Mouse (Mus musculus) thymus, postnatal 14 days (tissue): ENCODE results near the gene Dennd1b.

Source experiments
- DNase-seq: peaks from one replicate; pipeline ENCODE4 v3.0.0; 2021

Gene Dennd1b

DNA sequence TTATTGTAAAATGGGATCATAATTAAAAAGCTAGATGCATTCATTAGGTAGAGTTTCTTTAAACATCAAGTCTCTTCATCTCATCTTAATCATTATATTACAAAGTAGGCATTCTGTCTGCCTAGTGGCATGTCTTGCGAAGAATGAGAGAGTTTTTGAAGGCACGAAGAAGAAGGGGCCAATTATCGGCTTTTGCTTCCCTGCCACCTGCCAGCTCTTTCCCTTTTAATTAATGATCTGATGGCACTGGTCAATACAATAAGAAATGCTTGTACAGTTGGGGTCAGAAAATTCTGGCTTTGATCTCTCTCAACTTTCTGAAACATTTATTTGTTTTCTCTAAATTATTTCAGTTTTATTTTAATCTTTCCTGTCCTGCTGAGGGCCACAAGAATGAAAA, 127.5 kb downstream of the Dennd1b start:
- no peak for DNase-seq

DNA sequence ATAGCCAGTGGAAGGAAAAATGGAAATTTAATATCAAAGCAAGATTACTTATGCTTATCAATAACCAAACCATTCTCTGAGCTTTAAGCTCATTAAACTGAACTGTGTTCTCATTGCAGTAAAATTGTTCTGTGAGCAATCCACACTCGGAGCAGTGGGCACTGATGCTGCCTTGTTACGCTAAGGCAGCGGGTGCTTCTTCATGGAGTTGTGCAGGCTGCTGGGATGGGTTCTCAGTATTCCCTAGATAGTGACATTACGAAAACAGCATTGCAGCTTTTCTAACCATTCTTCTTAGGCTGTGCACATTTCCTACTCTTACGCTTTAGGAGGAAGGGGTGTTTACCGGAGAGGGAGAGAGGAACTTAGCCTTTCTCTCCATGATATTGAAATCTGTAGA, 128.5 kb downstream of the Dennd1b start:
- no peak for DNase-seq

DNA sequence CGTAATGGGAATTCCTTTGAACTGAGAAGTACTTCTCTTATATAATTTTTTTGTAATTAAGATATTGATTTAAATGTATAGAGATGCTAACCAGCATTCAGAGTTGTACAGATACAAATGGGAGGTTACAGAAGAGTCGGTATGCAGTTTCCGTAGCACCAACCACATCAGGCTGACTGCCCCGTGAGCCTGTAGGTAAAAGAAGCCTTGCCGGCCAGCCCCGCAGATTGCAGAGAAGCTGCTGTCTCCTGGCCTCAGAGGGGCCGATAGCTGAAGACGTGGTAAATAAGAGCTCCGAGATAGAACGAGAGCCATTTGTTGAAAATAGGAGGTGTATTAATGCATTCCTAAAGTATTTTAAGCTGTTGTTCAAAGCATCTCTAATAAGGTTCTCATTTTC, 128.9 kb downstream of the Dennd1b start:
- DNase-seq = no peak

DNA sequence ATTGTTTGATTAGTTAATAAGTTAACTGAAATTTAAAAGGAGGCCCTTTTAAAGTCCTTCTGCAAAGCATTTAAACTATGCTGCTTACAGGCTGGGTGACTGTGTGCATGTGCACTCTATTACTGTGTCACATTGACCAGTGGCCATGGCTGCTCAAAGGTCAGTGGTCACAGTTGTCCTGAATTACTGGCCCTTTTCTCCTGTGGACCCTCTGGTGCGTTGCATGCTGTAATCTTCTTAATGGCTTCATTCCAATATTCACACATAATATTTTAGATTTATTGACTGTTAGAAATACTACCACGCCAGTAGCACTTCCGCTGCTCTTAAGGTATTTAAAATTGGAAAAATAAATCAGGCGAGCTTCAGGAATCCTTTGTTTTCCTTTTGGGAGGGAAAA, 129.5 kb downstream of the Dennd1b start:
- DNase-seq = no peak

- no peak for DNase-seq
These were observed 133.1 kb downstream of the Dennd1b start for GRCm38 (mm10) chr1:139096369-139096768.

GRCm38 (mm10) chr1:139098088-139098487, 134.9 kb downstream of the Dennd1b start:
- no peak for DNase-seq

- no peak for DNase-seq
These were observed 138.5 kb downstream of the Dennd1b start for GRCm38 (mm10) chr1:139101725-139102124.

DNA sequence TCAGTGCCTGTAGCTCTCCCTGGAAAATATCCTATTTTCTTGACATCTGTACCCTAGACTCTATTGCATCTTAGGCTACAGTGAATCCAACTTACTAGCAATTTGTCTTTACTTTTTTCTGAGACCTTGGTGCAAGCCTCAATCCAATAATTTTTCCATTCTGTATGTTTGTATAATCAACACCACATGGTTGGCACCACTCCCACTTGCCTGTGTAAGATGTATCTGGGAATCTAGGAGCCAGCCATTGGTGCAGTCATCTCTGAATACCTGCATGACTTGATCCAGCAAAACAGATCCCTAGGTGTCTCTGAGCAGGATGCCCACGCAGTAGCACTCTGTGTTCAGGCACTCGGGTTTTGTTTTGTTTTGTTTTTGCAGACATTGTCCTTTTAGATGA, 145.0 kb downstream of the Dennd1b start:
- DNase-seq = no peak

DNA sequence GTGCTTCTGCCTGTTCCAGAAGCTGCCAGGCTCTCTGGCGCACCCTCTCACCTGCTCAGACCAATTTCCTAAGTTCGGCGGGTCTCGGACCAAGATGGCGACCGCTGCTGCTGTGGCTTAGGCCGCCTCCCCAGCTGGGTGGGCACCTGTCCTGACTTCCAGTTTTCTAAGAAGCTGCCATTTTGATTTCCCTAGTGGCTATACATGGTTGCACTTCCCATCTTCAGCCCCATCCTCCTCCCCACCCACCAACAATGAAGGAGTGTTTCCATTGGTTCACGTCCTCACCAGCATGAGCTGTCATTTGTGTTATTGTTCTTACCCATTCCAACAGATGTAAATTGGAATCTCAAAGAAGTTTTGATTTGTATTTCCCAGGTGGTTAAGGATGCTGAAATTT, 159.4 kb downstream of the Dennd1b start:
- DNase-seq = no peak

DNA sequence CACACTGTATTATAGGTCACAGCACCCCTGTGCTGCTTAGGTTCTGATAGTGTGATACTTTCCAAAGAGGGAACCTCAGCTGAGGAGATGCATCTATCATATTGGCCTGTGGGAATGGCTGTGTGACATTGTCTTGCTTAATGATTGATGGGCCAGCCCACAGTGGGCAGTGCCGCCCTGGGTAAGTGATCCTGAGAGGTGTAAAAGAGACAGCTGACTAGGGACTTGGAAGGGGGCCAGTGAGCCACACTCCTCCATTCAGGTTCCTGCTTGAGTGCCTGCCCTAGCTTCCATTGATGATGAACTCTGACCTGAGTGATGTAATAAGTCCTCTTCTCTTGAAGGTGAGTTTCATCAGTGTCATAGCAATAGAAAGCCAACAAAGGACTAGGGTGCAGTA, 176.4 kb downstream of the Dennd1b start:
- DNase-seq = no peak

- no peak for DNase-seq
These were observed 182.3 kb downstream of the Dennd1b start for GRCm38 (mm10) chr1:139145516-139145915.

DNA sequence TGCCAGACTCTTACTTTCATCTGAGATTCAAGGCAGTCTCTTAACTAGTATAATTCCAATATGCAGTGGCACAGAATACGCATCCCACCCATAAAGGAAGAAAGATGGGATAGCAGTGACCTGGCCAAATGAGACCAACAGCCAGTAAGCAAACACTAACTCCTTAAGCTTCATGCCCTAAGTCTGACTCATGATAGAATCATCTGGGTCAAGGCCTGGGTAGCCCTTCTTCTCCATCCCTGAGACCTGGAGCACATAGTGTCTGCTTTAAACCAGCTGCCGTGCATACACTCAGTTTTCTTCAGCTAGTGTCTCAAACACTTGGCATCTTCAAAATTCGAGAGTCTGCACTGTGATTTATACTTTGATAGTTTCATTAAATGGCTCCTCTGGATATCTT, 183.1 kb downstream of the Dennd1b start:
- no peak for DNase-seq

DNA sequence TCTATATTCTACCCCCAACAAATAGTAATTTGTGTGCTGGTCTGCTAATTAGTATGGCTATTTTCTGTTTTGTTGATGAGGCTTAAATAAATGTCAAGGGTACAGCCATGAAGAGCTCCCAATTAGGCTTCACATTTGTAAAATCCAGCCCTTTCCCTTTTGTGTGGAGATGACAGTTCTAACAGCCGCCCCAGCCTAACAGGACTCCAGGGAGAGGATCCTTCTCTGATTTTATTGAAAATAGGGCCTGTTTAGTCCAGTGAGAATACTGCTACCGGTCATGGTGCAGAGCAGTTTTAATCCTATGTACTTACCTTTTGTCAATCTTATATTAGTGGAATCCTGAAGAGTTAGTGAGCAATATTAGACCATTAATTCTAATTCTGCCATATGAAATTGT, 189.8 kb downstream of the Dennd1b start:
- DNase-seq = no peak

GRCm38 (mm10) chr1:139153493-139153892, 190.3 kb downstream of the Dennd1b start:
- no peak for DNase-seq

- peak; percentile 15 for DNase-seq
These were observed 193.2 kb downstream of the Dennd1b start for GRCm38 (mm10) chr1:139156397-139156796.

GRCm38 (mm10) chr1:139161619-139162018, 198.4 kb downstream of the Dennd1b start:
- no peak for DNase-seq

- DNase-seq = peak; percentile 24
These were observed 199.6 kb downstream of the Dennd1b start for GRCm38 (mm10) chr1:139162814-139163213.

DNA sequence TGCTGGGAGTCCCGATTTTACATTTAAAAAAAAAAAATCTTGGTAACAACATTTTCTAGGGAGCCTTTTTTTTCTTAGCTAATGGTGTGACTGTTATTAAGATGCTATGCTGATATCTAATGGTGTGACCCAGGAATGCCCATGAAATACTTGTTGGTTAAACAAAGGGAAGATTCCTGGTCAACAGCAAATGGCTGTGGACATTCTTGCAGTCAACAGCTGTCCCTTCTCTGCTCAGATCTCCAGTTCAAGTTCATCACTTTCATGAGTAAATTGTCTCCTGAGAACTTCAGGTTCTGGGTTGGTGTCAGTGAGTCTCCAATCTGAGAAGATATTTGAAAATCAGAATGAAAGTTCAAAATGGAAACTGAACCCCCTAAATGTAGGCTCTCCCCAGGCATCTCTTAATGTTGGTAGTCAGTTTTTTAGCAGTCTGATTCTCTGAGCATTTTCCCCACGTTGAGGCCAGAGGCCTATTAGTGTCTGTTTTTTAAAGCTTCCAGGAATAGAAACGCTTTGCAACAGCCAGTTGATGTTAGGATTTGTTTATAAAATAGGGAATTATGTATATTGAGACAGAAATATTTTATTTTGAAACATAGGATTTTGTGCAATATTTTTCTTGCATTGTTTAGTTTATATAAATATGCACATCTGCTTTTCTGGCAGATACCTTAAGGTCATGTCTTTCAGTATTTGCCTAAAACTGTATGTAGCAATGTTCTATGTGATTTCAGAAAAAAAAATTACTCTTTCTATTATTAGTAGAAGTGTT, 211.0 kb downstream of the Dennd1b start:
- no peak for DNase-seq

- DNase-seq = no peak
These were observed 216.5 kb downstream of the Dennd1b start for GRCm38 (mm10) chr1:139179707-139180106.

DNA sequence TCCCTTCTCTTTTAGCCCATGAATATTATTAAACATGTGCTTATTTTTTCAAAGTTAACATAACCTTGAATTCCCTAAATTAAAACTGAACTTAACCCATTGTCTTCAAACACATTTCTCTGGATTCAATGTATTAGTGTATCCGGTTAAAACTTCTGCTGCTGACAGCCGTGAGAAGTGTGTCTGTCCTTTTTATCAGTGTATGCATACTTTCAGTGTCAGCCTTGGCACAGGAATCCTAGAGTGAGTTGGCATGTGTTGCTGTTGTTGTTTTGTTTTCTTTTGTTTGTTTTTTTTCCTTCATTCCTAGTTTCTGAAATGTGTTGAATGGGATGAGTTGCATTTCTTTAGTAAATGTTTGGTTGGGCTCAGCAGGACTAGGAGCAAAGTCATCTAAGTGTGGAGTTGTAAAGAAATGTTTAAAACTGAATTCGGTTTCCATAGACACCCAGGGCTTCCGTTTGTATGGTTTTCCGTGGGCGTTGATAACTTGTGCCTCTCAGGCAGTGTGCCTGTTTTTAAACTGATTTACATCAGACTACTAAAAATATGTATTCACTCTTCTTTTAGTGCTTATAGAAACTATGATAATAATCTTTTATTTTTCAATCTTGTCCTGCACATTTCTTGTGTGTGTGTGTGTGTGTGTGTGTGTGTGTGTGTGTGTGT, 217.4 kb downstream of the Dennd1b start:
- peak; percentile 36 for DNase-seq

GRCm38 (mm10) chr1:139192635-139193034, 229.4 kb downstream of the Dennd1b start:
- DNase-seq = no peak

DNA sequence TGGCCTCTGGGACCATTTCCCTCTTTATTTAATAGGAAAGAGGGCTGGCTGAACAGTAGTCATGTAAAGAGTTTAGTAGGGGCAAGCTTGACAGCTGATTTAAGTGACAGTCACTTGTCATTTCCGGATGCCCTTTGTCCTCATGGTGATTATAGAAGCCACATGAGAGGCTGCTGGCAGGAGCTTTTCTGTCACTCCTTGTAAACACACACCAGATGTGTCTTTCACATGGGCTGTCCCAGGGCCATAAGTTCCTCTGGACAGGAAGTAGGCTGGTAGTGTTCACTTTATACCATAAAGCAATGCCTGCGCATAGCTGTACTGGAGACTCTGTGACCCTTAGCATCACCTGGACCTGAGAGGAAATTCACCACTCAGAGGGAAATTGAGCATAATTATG, 230.8 kb downstream of the Dennd1b start:
- no peak for DNase-seq

- DNase-seq = no peak
These were observed 231.3 kb downstream of the Dennd1b start for GRCm38 (mm10) chr1:139194428-139195028.

GRCm38 (mm10) chr1:139203026-139203425, 239.8 kb downstream of the Dennd1b start:
- no peak for DNase-seq
